Mouse (Mus musculus): ENCODE measurements at regions not wholly inside any gene's neighbourhood (a gene's known extent, or its start where the extent isn't known, plus 50 kb on each side); places are given as distances from the start of the nearest gene placed in this dataset.

DNA sequence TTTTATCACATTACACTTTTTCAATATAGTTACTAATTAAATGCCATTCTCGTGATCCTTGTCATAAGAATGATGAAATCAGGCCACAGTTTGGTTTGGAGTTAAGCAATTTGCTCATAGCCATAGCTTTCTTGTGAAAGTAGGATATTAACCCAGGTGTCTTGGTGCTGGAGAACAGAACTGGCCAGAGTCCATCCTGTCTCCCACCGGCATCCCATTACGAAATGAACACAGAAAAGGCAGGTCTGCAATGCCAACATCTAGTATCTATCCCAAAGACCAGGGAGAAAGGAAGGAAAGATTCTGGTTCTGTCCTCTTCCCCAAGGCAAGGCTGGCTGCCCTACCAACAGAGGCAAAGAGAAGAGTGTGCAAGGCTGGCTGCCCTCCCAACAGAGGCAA lies 61.6 kb upstream of the Avpr1a start:
- no peak overlapping the region for H3K27ac ChIP-seq
- no peaks in the 10 kb centered on the region for H3K36me3 ChIP-seq
- no peaks in the 10 kb centered on the region for H3K4me1 ChIP-seq (replicated peaks)
- no peaks in the 10 kb centered on the region for H3K9me3 ChIP-seq
- 90% methylated on average over 3 of the region's 3 CpGs for WGBS
- DNase-seq (ENCODE audit: low spot score): no peak
- no peaks in the 10 kb centered on the region for H3K27me3 ChIP-seq (ENCODE audit: insufficient read depth, poor library complexity, severe bottlenecking)
- H3K4me3 ChIP-seq: no peak overlapping the region

DNA sequence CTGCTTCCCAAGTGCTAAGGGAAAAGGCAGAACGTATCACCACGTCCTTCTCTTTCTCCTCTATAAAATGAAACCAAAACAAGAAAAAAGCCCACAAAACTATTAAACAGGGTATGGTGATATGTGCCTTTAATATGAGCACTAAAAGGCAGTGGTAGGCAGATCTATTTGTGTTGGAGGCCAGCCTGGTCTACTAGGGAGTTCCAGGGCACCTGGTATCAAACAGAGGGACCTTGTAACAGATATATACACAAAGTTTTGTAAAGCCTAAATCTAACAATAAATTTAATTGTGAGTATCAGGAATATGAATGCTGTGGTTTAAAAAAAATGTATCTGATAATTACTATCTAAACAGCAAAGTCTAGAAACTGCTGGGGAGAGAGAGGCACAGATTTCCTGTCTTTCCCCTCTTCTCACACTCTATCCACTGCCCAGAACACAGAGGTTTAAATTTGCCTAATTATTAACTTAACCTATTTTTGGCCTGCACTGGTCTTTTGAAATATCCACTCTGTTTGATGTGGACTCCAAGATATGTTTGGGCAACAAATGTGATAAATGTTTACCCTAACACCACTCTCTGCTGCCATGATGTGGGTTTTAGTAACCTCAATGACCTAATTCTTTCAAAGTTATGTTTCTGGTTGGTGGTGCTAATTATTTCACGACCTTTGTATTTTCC lies 68.5 kb upstream of the Avpr1a start:
- DNase-seq (ENCODE audit: low spot score): no peak
- H3K9me3 ChIP-seq: no peaks in the 10 kb centered on the region
- no peaks in the 10 kb centered on the region for H3K27me3 ChIP-seq (ENCODE audit: insufficient read depth, poor library complexity, severe bottlenecking)
- H3K36me3 ChIP-seq: no peaks in the 10 kb centered on the region
- no peak overlapping the region for H3K27ac ChIP-seq
- no peaks in the 10 kb centered on the region for H3K4me1 ChIP-seq (replicated peaks)
- H3K4me3 ChIP-seq: no peak overlapping the region
- 81% methylated on average over 3 of the region's 3 CpGs for WGBS

- Histone ChIP-seq H3K4me1 (replicated peaks) (no peaks in the 10 kb centered on the region), H3K4me3 (no peak overlapping the region), H3K27me3 (ENCODE audit: insufficient read depth, poor library complexity, severe bottlenecking) (no peaks in the 10 kb centered on the region), H3K27ac (no peak overlapping the region), H3K9me3 (no peaks in the 10 kb centered on the region), H3K36me3 (no peaks in the 10 kb centered on the region)
- DNase-seq (ENCODE audit: low spot score): no peak
- 91% methylated on average over 9 of the region's 9 CpGs for WGBS
Measured at GRCm38 (mm10) chr10:122343291-122343690, 105.0 kb upstream of the Avpr1a start.

DNA sequence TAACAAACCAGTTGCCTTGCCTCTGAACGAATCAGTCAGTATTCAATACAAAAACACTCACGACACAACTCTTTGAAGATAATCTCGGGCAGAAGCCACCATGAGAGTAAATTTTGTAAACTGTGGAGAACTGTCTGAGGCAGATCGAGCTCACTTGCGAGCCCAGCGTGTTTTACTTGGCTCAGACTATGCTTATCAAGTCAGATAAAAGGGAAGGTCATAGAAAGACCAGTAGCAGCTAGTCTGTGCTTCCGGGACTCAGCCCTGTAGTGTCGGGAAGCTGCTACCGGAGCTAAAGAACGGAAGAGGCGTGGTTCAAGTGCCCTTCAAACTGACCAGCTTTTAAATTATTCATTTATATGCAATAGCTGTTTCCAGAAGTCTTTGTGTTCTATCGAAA lies 105.9 kb upstream of the Avpr1a start:
- 90% methylated on average over 12 of the region's 12 CpGs for WGBS
- Histone ChIP-seq H3K27me3 (ENCODE audit: insufficient read depth, poor library complexity, severe bottlenecking) (no peaks in the 10 kb centered on the region), H3K9me3 (no peaks in the 10 kb centered on the region), H3K4me1 (replicated peaks) (no peaks in the 10 kb centered on the region), H3K4me3 (no peak overlapping the region), H3K27ac (no peak overlapping the region), H3K36me3 (no peaks in the 10 kb centered on the region)
- no peak for DNase-seq (ENCODE audit: low spot score)

- Histone ChIP-seq H3K9me3 (no peaks in the 10 kb centered on the region), H3K27me3 (ENCODE audit: insufficient read depth, poor library complexity, severe bottlenecking) (no peaks in the 10 kb centered on the region), H3K27ac (no peak overlapping the region), H3K36me3 (no peaks in the 10 kb centered on the region), H3K4me1 (replicated peaks) (no peaks in the 10 kb centered on the region), H3K4me3 (no peak overlapping the region)
- 90% methylated on average over 6 of the region's 6 CpGs for WGBS
- DNase-seq (ENCODE audit: low spot score): no peak
Measured at GRCm38 (mm10) chr10:122326851-122327250, 121.4 kb upstream of the Avpr1a start.

- WGBS: 77% methylated on average over 4 of the region's 4 CpGs
- H3K27me3 ChIP-seq (ENCODE audit: insufficient read depth, poor library complexity, severe bottlenecking): no peaks in the 10 kb centered on the region
- no peak overlapping the region for H3K27ac ChIP-seq
- H3K36me3 ChIP-seq: no peaks in the 10 kb centered on the region
- H3K4me3 ChIP-seq: no peak overlapping the region
- no peaks in the 10 kb centered on the region for H3K9me3 ChIP-seq
- no peak for DNase-seq (ENCODE audit: low spot score)
- H3K4me1 ChIP-seq (replicated peaks): no peaks in the 10 kb centered on the region
Measured at GRCm38 (mm10) chr10:122318886-122319285, 129.4 kb upstream of the Avpr1a start.

DNA sequence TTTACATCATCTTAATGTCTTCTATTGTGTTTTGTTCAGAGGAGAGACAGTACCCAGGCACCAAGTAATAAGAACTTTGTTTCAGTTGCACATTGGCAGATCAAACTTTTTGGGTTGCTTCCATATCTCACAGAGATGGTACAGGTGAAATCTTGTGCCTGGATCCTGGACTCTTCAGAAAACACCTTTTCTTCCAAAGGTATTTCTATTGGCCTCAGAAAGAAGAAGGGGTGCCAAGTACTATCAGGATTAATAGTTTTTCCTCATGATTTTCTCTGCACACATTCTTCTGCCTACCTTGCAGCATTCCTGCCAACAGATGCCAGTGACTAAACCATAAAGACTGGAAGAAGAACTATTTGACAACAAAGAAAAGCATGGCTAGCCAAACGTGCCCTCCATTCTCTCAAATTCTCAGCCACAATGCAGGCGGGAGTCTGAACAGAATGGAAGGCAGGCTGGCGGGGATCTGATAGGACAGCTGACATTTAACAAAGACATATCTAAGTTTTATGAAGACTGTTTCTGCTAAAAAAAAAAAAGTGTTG lies 137.6 kb upstream of the Avpr1a start:
- 68% methylated on average over 3 of the region's 3 CpGs for WGBS
- Histone ChIP-seq H3K9me3 (no peaks in the 10 kb centered on the region), H3K27ac (no peak overlapping the region)

DNA sequence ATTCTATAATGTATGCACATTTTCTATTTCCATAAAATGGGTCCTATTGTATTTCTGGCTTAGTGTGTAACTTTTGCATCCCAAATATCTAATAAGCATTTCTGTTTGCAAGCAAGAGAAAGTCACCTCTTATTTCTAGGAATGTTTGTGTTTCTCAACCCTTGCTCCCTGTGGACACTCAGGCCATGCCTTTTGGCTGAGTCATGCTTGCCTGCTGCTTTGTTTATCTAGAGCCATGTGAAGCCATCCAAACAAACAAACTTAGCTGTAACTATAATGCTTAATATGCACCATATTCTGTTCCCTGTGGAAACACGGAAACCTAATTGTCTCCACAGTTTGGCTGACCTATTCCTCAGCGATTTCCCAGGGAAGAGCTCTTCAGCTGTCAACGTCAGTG lies 139.6 kb upstream of the Avpr1a start:
- DNase-seq (ENCODE audit: low spot score): no peak
- Histone ChIP-seq H3K4me1 (replicated peaks) (no peaks in the 10 kb centered on the region), H3K36me3 (no peaks in the 10 kb centered on the region), H3K27me3 (ENCODE audit: insufficient read depth, poor library complexity, severe bottlenecking) (no peaks in the 10 kb centered on the region), H3K27ac (no peak overlapping the region), H3K9me3 (no peaks in the 10 kb centered on the region), H3K4me3 (no peak overlapping the region)
- 85% methylated on average over 3 of the region's 3 CpGs for WGBS

More for the DNA sequence above, 137.6 kb upstream of the Avpr1a start:
- DNase-seq (ENCODE audit: low spot score): no peak
- Histone ChIP-seq H3K36me3 (no peaks in the 10 kb centered on the region), H3K27me3 (ENCODE audit: insufficient read depth, poor library complexity, severe bottlenecking) (no peaks in the 10 kb centered on the region), H3K4me3 (no peak overlapping the region), H3K4me1 (replicated peaks) (no peaks in the 10 kb centered on the region)

DNA sequence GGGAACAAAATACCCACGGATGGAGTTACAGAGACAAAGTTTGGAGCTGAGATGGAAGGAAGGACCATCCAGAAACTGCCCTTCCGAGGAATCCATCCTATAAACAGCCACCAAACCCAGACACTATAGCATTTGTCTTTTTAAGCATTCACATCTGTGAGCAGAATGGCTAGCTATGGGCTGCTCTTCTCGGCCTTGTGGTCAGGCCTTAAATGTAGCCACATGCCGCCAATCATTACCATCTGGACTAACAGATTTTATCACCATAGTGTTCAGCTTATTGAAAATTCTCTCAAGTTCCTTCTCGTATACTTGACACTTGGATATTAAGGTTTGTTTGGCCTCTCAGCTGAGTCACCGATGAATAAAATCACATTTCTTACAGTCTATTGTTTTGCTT lies 146.0 kb upstream of the Avpr1a start:
- no peaks in the 10 kb centered on the region for H3K4me1 ChIP-seq (replicated peaks)
- H3K27ac ChIP-seq: no peak overlapping the region
- no peaks in the 10 kb centered on the region for H3K36me3 ChIP-seq
- H3K4me3 ChIP-seq: no peak overlapping the region
- no peaks in the 10 kb centered on the region for H3K27me3 ChIP-seq (ENCODE audit: insufficient read depth, poor library complexity, severe bottlenecking)
- no peaks in the 10 kb centered on the region for H3K9me3 ChIP-seq
- 77% methylated on average over 6 of the region's 6 CpGs for WGBS
- DNase-seq (ENCODE audit: low spot score): no peak

DNA sequence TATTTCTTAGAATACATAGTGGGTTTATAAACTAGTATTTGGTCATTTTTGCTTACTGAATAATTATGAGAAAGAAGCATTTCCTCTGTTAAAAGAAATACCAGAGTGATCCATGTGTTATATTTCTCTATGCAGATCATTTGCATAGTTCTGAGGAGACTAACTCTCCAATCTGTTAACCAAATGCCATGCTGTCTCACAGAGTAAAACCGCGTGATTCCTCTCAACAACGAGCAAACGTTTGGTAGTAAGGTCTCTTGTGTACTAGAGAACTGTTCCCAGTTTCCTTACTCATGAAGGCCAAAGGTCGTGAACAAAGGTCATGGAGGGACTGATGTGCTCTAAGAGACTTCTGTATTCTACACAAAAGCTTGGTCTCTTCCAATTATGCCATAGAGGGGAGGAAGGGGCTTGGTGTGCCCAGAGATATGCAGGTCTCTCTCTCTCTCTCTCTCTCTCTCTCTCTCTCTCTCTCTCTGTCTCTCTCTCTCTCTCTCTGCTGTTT lies 152.3 kb upstream of the Avpr1a start:
- 40% methylated on average over 5 of the region's 5 CpGs for WGBS
- no peak overlapping the region for H3K4me3 ChIP-seq
- H3K4me1 ChIP-seq (replicated peaks): peaks cover 3% of the 10 kb centered on the region; the same call in 1 of the 2 replicates
- no peak overlapping the region for H3K27ac ChIP-seq
- peak; percentile 17 for DNase-seq (ENCODE audit: low spot score)
- H3K27me3 ChIP-seq (ENCODE audit: insufficient read depth, poor library complexity, severe bottlenecking): no peaks in the 10 kb centered on the region
- no peaks in the 10 kb centered on the region for H3K9me3 ChIP-seq
- H3K36me3 ChIP-seq: no peaks in the 10 kb centered on the region

DNA sequence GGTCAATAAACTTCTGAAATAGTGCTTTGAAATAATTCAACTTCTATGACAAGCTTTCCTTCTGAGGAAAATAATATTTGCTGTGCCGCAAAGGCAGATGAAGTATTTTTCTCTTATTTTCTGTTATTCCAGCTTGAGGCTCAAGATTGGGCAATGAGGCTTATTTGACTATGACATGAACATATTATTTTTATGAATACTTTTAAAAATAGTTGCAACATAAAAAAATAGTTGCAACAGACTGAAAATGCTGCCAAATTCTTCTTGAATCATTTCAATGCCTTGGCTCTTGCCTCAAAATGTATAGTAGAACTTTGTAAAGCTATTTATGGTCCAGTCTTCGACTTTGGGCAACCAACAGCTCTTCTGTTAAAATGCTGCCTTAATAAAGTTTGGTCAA lies 156.7 kb upstream of the Avpr1a start:
- Histone ChIP-seq H3K4me3 (no peak overlapping the region), H3K9me3 (no peaks in the 10 kb centered on the region), H3K4me1 (replicated peaks) (peaks cover 3% of the 10 kb centered on the region; the same call in 1 of the 2 replicates), H3K27ac (no peak overlapping the region), H3K27me3 (ENCODE audit: insufficient read depth, poor library complexity, severe bottlenecking) (no peaks in the 10 kb centered on the region), H3K36me3 (no peaks in the 10 kb centered on the region)
- DNase-seq (ENCODE audit: low spot score): no peak
- WGBS: 79% methylated on average over 2 of the region's 2 CpGs

GRCm38 (mm10) chr10:122291091-122291490 lies 157.2 kb upstream of the Avpr1a start:
- WGBS: 81% methylated on average over 5 of the region's 5 CpGs
- Histone ChIP-seq H3K27me3 (ENCODE audit: insufficient read depth, poor library complexity, severe bottlenecking) (no peaks in the 10 kb centered on the region), H3K4me1 (replicated peaks) (peaks cover 1% of the 10 kb centered on the region; the same call in 1 of the 2 replicates), H3K4me3 (no peak overlapping the region), H3K36me3 (no peaks in the 10 kb centered on the region), H3K27ac (no peak overlapping the region), H3K9me3 (no peaks in the 10 kb centered on the region)
- no peak for DNase-seq (ENCODE audit: low spot score)

- Histone ChIP-seq H3K9me3 (no peaks in the 10 kb centered on the region), H3K36me3 (no peaks in the 10 kb centered on the region), H3K4me3 (no peak overlapping the region), H3K27ac (no peak overlapping the region), H3K27me3 (ENCODE audit: insufficient read depth, poor library complexity, severe bottlenecking) (no peaks in the 10 kb centered on the region), H3K4me1 (replicated peaks) (no peaks in the 10 kb centered on the region)
- DNase-seq (ENCODE audit: low spot score): no peak
- 84% methylated on average over 1 of the region's 1 CpGs for WGBS
Measured at GRCm38 (mm10) chr10:122274885-122275284, 173.4 kb upstream of the Avpr1a start.
